Mouse (Mus musculus) embryonic facial prominence, embryonic 10.5 days (tissue): ENCODE results near the gene Pum1. TPM values are rescaled to one million over a fixed set of nuclear protein-coding genes. Genes with fewer than 3 reads are reported as not detected.
"Not testable (repeated sequence)": the region's sequence is repeated elsewhere in the genome, so short reads cannot be mapped to it uniquely, and the experiment has no call there.

Experiments used
- DNase-seq: peaks from one replicate; pipeline ENCODE4 v3.0.0-alpha.2; 2017; ENCODE audit warnings: low spot score
- H3K27ac ChIP-seq: fragments of 300-500 bp; sonication (generic); replicated peaks from 2 replicates; pipeline ENCODE4 v1.5.1; 2016; ENCODE audit warnings: mild to moderate bottlenecking
- H3K27me3 ChIP-seq: fragments of 300-500 bp; sonication (generic); replicated peaks from 2 replicates; pipeline ENCODE4 v1.6.1; 2016; ENCODE audit warnings: low read depth, mild to moderate bottlenecking; ENCODE audit not compliant: poor library complexity, severe bottlenecking
- H3K36me3 ChIP-seq: fragments of 300-500 bp; sonication (generic); replicated peaks from 2 replicates; pipeline ENCODE4 v1.6.1; 2016; ENCODE audit warnings: mild to moderate bottlenecking, moderate library complexity
- H3K4me1 ChIP-seq: fragments of 300-500 bp; sonication (generic); 2 replicates; pipeline ENCODE4 v1.6.1; 2016
- H3K4me3 ChIP-seq: fragments of 300-500 bp; sonication (generic); 2 replicates; pipeline ENCODE4 v1.5.1; 2016; ENCODE audit warnings: mild to moderate bottlenecking, moderate library complexity
- H3K9me3 ChIP-seq: fragments of 300-500 bp; sonication (generic); 2 replicates; pipeline ENCODE4 v1.6.1; 2016; ENCODE audit warnings: mild to moderate bottlenecking
- WGBS: fragments of 180-500 bp; shearing (Covaris S2); methylation state at CpG from one replicate; pipeline ENCODE4 v1.1.7; 2016; 5-methylcytosine and 5-hydroxymethylcytosine counted together
- polyA plus RNA-seq: library from polyadenylated mRNA; unstranded; fragments of >200 nt; fragmentation: Nextera tagmentation; extraction: Ambion mirVana; gene quantifications from 2 replicates; pipeline ENCODE4 v1.2.1, GENCODE M21; 2016

Gene Pum1
- polyA plus RNA-seq, 1 experiment from 2014 or later: 120 TPM

DNA sequence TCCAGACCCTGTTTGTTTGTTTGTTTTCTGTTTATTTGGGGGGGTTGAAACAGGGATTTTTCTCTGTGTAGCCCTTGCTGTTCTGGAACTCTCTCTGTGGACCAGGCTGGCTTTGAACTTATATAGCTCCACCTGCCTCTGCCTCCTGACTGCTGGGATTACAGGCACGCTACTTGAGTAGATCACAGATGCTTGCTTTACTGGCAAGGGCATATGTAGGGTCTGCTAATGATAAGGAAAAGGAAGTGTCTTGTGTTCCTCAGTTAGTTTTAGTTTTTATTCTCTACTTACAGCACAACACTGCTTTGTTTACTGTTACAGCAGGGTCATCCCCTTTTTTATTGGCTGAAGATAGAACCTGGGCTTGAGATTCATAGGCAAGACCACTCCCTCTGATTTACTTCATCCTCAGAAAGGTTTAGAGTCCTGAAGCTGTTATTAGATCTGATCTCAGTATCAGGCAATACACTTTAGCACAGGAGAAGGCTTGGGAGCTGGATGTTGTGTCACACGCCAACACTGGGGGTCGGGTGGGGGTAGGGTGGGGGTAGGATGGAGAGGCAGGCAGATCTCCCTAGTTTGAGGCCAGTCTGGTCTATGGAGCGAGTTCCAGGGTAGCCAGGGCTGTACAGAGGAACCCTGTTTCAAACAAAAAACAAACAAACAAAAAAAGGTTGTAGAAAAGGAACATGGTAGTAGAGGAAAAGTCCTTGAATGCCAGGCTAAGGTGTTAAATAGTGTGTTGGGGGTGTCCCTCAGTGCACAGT, 8.1 kb downstream of the Pum1 start:
- Histone ChIP-seq H3K36me3 (peaks cover 89% of the 10 kb centered on the region), H3K27me3 (no peaks in the 10 kb centered on the region), H3K4me3 (no peak overlapping the region), H3K4me1 (peaks cover 25% of the 10 kb centered on the region), H3K27ac (no peak overlapping the region), H3K9me3 (no peaks in the 10 kb centered on the region)
- no peak for DNase-seq
- 92% methylated on average over 4 of the region's 4 CpGs for WGBS

DNA sequence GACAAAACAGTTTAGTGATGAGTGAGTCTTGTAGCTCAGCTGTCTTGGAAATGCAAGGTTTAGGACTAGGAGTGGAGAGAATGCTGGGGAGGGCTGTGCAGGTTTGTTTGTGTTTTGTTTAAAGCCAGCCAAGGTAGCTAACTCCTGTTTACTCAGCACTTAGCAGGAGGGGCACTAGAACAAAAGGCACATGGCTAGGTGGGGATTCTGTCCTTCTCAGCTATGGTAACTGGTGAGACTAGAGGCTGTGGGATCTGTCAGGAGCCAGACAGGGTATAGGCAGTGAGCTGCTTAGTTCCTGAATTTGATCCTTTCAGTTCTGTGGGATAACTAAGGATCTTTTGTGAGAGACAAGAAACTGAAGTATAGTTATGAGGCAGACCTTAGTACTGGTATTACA, 9.0 kb downstream of the Pum1 start:
- no peaks in the 10 kb centered on the region for H3K9me3 ChIP-seq
- no peak for DNase-seq
- H3K27ac ChIP-seq: no peak overlapping the region
- H3K36me3 ChIP-seq: peaks cover 92% of the 10 kb centered on the region
- peaks cover 20% of the 10 kb centered on the region for H3K4me1 ChIP-seq
- H3K4me3 ChIP-seq: no peak overlapping the region
- H3K27me3 ChIP-seq: no peaks in the 10 kb centered on the region

DNA sequence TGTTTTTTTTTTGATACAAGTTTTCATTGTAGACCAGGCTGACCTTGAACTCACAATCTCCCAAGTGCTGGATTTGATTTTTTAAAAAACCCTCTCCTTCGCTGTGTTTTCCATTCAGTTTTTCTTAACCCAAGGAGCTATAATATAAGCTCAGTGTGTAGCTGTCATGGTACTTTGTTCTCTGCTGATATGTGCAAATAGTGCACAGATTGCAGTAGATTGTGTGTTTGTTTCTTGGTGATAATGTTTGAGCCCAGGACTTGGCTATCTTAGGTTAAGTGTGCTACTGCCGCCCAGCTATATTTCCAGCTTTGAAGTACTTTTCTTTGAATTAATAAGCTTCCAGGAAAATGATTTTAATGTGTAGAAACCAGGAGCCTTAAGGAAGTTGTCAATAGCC, 13.6 kb downstream of the Pum1 start:
- no peak overlapping the region for H3K27ac ChIP-seq
- whole genome bisulfite sequencing: 95% methylated on average over 2 of the region's 2 CpGs
- no peaks in the 10 kb centered on the region for H3K4me1 ChIP-seq
- H3K9me3 ChIP-seq: no peaks in the 10 kb centered on the region
- no peak for DNase-seq
- no peak overlapping the region for H3K4me3 ChIP-seq
- peaks cover 100% of the 10 kb centered on the region for H3K36me3 ChIP-seq
- H3K27me3 ChIP-seq: no peaks in the 10 kb centered on the region

DNA sequence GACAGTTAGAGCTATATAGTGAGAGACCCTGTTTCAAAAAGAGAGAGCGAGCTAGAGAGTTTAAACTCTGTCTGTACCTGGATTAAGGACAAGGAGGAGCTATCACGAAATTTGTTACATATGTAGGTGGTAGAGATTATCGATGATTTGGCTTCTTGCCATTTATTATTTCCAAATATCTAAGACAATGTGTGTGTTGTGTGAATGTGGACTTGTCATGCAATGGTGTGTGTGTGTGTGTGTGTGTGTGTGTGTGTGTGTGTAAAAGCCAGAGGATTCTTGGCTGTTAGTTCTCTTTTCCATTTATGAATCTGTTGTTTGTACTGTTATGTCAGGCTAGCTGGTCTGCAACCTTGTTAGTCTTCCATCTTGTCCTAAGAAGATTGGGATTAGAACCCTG, 15.0 kb downstream of the Pum1 start:
- H3K4me1 ChIP-seq: no peaks in the 10 kb centered on the region
- no peak overlapping the region for H3K27ac ChIP-seq
- H3K27me3 ChIP-seq: no peaks in the 10 kb centered on the region
- no peak for DNase-seq
- peaks cover 100% of the 10 kb centered on the region for H3K36me3 ChIP-seq
- WGBS: 98% methylated on average over 3 of the region's 3 CpGs
- H3K9me3 ChIP-seq: no peaks in the 10 kb centered on the region
- H3K4me3 ChIP-seq: no peak overlapping the region

DNA sequence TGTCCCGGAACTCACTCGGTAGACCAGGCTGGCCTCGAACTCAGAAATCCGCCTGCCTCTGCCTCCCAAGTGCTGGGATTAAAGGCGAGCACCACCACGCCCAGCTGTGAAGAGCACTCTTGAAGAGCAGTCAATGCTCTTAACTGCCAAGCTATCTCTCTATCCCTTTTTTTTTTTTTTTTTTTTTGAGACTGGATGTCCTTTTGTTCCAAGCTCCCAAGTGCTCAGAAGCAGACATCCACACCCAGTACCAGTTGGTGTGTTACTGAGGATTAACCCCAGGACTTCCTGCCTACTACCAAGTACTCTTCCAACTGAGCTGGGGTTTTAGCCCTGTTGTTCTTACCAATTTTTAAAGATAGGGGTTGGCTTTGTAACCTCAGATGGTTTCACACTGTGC, 17.6 kb downstream of the Pum1 start:
- Histone ChIP-seq H3K4me3 (no peak overlapping the region), H3K9me3 (no peaks in the 10 kb centered on the region), H3K27ac (no peak overlapping the region), H3K36me3 (peaks cover 99% of the 10 kb centered on the region), H3K27me3 (no peaks in the 10 kb centered on the region), H3K4me1 (no peaks in the 10 kb centered on the region)
- 94% methylated on average over 6 of the region's 6 CpGs for WGBS
- DNase-seq: no peak

DNA sequence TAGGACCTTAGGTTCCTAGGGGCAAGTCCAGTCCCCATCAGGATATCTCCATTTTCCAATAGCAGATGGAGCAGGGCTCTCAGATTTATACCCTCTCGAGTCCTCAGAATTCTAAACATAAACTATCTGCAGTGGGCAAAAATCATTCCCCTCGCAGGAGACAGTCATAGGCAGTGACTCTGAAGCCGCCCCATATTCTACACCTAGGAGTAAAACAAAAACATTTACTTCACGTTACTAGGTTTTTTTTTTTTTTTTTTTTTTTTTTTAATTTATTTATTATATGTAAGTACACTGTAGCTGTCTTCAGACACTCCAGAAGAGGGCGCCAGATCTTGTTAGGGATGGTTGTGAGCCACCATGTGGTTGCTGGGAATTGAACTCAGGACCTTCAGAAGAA, 19.9 kb downstream of the Pum1 start:
- peaks cover 99% of the 10 kb centered on the region for H3K36me3 ChIP-seq

DNA sequence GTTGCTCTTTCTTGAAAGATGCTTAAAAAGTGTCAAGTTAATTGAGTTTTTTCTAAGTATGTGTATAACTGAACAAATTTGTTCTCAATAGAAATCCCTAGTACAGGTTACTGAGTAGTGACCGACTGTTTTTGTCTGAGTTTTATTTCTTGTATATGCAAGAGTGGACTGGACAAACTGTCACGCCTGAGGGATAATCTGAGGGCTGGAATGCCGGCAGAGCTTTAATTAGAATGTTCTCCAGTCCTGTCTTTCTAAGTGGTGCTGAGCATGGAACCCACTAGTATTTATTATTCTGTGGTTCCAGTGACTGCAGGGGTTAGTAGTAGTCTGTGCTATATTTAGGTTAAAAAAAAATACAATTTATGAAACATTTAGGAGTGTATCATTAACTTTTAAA, 30.8 kb downstream of the Pum1 start:
- WGBS: 91% methylated on average over 3 of the region's 3 CpGs
- peaks cover 84% of the 10 kb centered on the region for H3K36me3 ChIP-seq
- H3K27ac ChIP-seq: no peak overlapping the region

More for the DNA sequence above, 19.9 kb downstream of the Pum1 start:
- H3K4me3 ChIP-seq, H3K9me3 ChIP-seq, H3K4me1 ChIP-seq, H3K27me3 ChIP-seq, H3K27ac ChIP-seq, DNase-seq: not testable (repeated sequence)
- WGBS: 92% methylated on average over 5 of the region's 5 CpGs

DNA sequence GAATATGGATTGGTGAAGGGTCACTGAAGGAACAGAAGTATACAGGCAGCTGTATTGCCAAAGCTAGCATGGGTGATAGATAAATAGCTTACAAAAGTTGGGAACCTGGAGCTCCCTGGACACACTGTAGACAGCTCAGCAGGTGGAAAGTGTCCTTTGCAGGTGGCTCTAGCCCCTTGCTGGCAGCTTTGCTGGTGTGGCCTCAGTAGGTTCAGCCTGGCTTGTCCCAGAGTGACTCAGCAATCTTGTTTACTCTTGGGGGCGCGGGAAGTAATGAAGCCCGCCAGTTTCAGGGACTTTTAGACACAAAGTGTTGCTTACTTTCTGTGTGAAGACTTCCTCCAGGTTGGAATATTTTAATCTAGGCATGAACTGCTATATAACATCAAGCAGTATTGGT, 31.9 kb downstream of the Pum1 start:
- no peaks in the 10 kb centered on the region for H3K4me1 ChIP-seq
- 87% methylated on average over 3 of the region's 3 CpGs for WGBS
- DNase-seq: no peak
- no peak overlapping the region for H3K4me3 ChIP-seq
- no peak overlapping the region for H3K27ac ChIP-seq
- H3K9me3 ChIP-seq: no peaks in the 10 kb centered on the region
- peaks cover 81% of the 10 kb centered on the region for H3K36me3 ChIP-seq
- no peaks in the 10 kb centered on the region for H3K27me3 ChIP-seq

More for the DNA sequence above, 30.8 kb downstream of the Pum1 start:
- Histone ChIP-seq H3K9me3 (no peaks in the 10 kb centered on the region), H3K27me3 (no peaks in the 10 kb centered on the region), H3K4me3 (no peak overlapping the region), H3K4me1 (no peaks in the 10 kb centered on the region)
- DNase-seq: no peak

DNA sequence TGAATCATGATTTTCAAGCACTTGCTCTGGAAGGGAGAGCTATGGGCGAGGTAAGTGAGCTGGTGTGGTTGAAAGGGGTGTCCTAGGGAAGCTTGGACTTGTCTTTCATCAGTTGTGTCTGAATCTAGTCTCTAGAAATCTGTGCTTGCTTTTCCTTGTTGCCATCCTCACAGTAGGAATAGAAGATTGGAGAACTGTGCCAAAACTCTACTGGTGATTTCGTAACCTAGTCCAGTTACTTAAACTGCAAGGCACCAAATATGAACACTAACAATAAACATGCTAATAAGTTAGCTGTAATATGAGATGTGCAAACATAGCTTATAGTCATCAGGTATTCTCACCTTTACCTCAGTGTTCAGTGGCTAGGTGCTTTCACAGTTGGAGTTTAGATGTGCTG, 37.9 kb downstream of the Pum1 start:
- H3K4me3 ChIP-seq: no peak overlapping the region
- no peak overlapping the region for H3K27ac ChIP-seq
- no peaks in the 10 kb centered on the region for H3K4me1 ChIP-seq
- H3K9me3 ChIP-seq: no peaks in the 10 kb centered on the region
- DNase-seq: no peak
- 96% methylated on average over 2 of the region's 2 CpGs for WGBS
- H3K27me3 ChIP-seq: no peaks in the 10 kb centered on the region
- peaks cover 84% of the 10 kb centered on the region for H3K36me3 ChIP-seq

DNA sequence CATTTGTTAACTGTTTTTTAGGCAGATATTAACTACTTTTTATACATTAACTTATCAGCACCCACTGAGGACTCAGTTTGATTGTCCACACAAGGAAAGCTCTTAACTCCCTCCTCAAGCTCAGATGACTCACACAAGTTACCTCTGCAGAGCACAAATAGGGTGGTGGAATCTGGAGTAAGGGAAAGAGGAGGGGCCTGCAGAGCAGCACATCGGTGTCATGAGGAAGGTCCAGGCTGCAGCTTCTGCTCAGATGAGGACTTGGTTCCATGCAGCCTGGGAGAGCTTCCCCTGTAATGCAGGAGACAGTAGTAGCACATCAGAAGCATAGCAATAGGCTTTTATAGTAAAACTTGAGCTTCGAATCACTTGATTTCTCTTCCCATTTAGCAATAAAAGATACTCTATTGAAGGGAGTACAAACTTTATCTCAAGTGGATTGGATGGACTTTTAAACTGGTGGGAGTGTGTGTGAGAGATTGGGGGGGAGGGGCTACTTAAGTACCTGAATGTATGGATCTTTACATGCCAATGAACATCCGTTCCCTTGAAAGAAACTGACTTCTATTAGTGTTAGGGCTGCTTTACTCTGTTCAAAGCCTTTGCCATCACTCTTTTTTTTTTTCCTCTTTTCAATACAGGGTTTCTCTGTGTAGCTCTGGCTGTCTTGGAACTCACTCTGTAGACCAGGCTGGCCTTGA, 39.9 kb downstream of the Pum1 start:
- H3K27me3 ChIP-seq: no peaks in the 10 kb centered on the region
- 95% methylated on average over 3 of the region's 3 CpGs for WGBS

DNA sequence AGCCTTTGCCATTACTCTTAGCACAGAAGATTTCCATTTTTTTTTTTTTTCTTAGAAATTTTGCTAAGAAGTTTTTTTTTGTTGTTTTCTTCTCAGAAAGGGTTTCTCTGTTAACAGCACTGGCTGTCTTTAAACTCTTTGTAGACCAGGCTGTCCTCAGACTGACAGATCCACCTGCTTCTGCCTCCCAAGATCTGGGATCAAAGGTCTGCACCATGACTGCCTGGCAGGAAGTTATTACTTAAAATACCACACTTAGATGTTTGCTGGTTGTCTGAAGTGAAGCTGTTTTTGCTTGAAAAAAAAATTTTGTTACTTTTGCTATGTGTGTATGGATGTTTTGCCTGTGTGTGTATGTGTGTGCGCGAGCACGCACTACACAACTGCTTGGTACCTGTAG, 40.5 kb downstream of the Pum1 start:
- H3K36me3 ChIP-seq: peaks cover 97% of the 10 kb centered on the region

More for the DNA sequence above, 39.9 kb downstream of the Pum1 start:
- no peaks in the 10 kb centered on the region for H3K9me3 ChIP-seq
- peaks cover 94% of the 10 kb centered on the region for H3K36me3 ChIP-seq
- H3K4me1 ChIP-seq: no peaks in the 10 kb centered on the region
- no peak overlapping the region for H3K27ac ChIP-seq
- H3K4me3 ChIP-seq: no peak overlapping the region
- DNase-seq: no peak

DNA sequence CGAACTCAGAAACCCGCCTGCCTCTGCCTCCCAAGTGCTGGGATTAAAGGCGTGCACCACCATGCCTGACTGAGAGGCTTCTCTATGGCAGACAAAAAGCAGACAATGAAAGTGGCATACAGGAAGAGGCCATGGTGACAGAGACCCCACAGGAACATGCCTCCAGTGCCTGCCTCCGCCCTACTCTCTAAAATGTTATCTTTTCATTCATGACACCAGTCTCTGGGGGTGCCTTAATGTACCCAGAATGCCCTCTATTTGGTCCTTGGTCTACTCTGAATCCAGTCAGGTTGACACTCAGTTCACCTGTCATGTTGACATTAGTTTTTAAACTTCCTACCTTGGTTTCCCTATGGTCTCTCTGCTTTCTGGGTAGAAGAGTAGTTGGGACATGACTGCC, 41.5 kb downstream of the Pum1 start:
- Histone ChIP-seq H3K36me3 (peaks cover 96% of the 10 kb centered on the region), H3K4me1 (0 out of 2 replicates have a peak, but pooled peaks cover under 1% of the 10 kb centered on the region)
- no peak for DNase-seq

More for the DNA sequence above, 40.5 kb downstream of the Pum1 start:
- H3K27me3 ChIP-seq: no peaks in the 10 kb centered on the region
- no peaks in the 10 kb centered on the region for H3K9me3 ChIP-seq
- 95% methylated on average over 3 of the region's 3 CpGs for WGBS
- no peak overlapping the region for H3K27ac ChIP-seq
- no peak for DNase-seq
- no peak overlapping the region for H3K4me3 ChIP-seq
- no peaks in the 10 kb centered on the region for H3K4me1 ChIP-seq

More for the DNA sequence above, 41.5 kb downstream of the Pum1 start:
- no peaks in the 10 kb centered on the region for H3K27me3 ChIP-seq
- H3K4me3 ChIP-seq: no peak overlapping the region
- H3K9me3 ChIP-seq: no peaks in the 10 kb centered on the region
- no peak overlapping the region for H3K27ac ChIP-seq
- 99% methylated on average over 4 of the region's 4 CpGs for WGBS
